Mouse (Mus musculus) ES-E14 (cell line): ENCODE measurements around the gene Tram2.

Source experiments
- CHD2 ChIP-seq: IDR thresholded peaks from 2 replicates; pipeline ENCODE4 v1.6.1; 2014; ENCODE audit warnings: mild to moderate bottlenecking, low read depth, low read length, inconsistent platforms
- HCFC1 ChIP-seq: IDR thresholded peaks from 2 replicates; pipeline ENCODE4 v1.6.1; 2012; ENCODE audit warnings: low read length, inconsistent platforms, borderline replicate concordance; ENCODE audit not compliant: insufficient read depth
- MAFK ChIP-seq: IDR thresholded peaks from 2 replicates; pipeline ENCODE4 v1.6.1; 2014; ENCODE audit warnings: mild to moderate bottlenecking, low read depth, low read length, inconsistent platforms; ENCODE audit not compliant: insufficient read depth
- ZC3H11A ChIP-seq: IDR thresholded peaks from 2 replicates; pipeline ENCODE4 v1.6.1; 2012; ENCODE audit warnings: low read depth, mild to moderate bottlenecking, inconsistent platforms, low read length, borderline replicate concordance
- ZNF384 ChIP-seq: IDR thresholded peaks from 2 replicates; pipeline ENCODE4 v1.6.1; 2012; ENCODE audit warnings: low read depth, low read length, inconsistent platforms

- no peak for TF ChIP-seq ZNF384
- no peak for TF ChIP-seq CHD2
- TF ChIP-seq HCFC1, result no peak
- no peak for TF ChIP-seq MAFK
- no peak for TF ChIP-seq ZC3H11A
These were observed 53.8 kb downstream of the Tram2 start for GRCm38 (mm10) chr1:21025203-21025602.
